Mouse (Mus musculus) hindlimb bud, embryonic 11.5 days (tissue): ENCODE data around the gene Meis1.
A peak's percentile ranks its signal among the peaks of the same experiment; 100 is the strongest.

ENCODE experiments used
- DNase-seq: peaks from one replicate; pipeline ENCODE4 v3.0.0-alpha.2; 2012; ENCODE audit warnings: low read depth, low spot score; ENCODE audit errors: extremely low spot score

Meis1 gene

DNA sequence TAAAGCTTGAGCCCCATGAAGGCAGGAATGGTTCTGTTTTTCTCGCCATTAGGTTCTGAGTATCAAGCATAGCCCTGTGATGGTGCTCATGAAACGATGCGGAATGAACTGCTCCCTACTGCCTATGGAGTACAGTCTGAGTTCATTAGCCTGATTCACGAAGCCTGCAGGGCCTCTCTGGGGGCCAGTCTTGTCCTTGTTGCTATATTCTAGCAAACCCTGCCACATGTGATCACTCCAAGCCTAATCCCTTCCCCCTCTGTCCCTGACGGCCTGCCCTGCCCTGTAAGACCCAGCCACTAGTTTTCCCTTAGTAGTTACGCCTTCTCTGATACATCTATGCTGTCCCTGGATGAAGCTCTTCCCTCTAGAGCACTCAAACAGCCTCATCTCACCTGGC is 26.0 kb downstream of the Meis1 start:
- DNase-seq: no peak

GRCm38 (mm10) chr11:18990244-18990677 is 28.5 kb downstream of the Meis1 start:
- no peak for DNase-seq

- DNase-seq: no peak
Measured at GRCm38 (mm10) chr11:18989669-18990243, 29.0 kb downstream of the Meis1 start.

DNA sequence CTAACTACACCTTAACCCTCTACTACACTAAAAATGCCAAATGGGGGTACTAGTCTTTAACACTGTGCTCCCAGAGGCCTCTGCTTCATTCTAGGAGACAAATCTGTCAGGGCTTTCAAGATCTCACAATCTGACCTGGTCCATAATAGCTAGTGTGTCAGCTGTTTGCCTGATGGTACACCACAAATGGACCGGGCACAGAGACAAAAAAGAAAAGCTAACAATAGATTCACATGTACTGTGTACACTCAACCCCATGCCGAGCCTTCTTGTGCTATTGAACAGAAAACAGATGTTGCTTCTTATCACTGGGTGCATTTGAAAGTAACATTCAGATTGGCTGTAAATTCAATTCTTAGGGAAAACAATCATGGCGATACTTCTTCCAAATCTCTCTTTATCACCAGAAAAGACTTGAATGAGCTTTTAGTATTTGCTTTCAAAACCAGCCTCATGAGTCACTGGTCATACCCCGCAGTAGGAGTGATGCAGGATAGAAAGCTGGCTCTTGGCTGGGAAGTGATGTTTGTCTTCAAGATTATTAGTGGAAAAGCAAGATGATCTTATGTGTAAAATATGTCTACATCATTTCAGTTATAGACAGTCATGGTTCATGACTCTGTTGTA is 30.0 kb downstream of the Meis1 start:
- no peak for DNase-seq

DNA sequence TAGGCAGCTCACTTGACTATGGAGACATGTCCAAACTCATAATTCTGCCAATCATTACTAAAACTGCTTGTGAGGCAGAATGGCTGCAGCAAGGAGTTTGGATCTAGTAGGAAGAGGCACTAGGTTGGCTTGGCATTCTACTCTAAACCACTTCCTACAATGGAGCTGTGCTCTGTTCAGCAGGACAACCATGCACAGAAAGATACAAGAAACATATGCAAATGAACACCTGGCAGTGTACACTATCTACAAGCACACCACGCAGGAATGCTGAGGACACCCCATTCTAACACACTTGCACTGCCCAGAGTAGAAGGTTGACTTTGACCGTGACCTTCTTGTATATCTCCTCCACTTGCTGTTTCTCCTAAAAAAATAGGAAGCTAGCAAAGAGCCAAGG is 35.0 kb downstream of the Meis1 start:
- DNase-seq: no peak

DNA sequence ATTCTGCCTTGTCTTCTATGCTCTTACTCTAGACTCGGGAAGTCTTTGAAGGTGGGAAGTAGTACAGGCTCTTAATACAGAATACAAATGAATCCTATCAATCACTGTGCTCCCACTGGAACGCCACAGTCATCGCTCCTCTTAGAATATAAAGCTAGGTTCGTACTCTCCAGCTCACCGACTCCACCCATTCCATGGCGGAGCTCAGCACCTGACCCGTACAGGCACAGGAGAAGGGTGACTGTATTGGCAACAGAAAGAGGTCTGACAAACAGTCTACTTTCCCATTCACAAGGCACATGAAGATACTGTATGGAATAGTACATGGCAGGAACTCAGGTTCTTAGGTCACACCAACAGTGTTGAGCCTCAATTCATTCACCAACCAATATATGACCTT is 35.5 kb downstream of the Meis1 start:
- no peak for DNase-seq

DNA sequence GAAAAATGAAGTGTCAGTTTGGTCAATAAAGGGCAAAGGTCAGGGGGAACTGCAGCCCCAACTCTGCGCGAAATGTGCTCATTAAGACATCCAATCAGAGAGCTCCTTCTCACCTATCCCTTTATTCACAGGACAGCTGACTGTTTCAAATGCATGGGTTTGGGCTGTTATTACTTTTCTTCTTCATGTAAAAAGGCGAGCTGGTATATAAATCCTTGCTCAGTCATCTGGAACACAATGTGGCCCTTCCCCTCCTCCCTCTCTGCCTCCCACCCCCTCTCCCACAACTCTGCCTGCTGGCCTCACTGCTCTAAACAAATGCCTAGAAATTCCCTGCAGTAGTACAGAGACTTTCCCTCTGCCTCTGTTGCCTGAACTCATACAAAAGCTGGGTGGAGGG is 36.5 kb downstream of the Meis1 start:
- DNase-seq: peak; percentile 33

- no peak for DNase-seq
Measured at GRCm38 (mm10) chr11:18981367-18981766, 37.4 kb downstream of the Meis1 start.

DNA sequence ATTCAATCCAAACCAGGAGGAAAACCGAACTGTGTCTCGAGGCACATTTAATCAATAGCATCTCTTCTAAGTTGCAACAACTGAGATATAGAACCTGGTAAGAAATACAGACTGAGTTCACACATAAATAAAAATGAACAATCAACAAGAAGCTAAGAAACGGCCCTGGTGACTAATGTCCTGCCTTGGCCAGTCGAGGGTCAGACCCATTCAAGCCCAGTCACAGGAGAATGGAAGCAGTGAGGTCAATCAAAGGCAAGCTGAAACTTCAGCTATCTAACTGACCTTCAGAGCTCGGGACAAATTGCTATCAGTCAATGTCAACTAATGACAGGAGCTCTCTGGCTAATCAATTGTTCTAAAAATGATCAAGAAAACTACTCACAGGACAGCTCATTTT is 38.2 kb downstream of the Meis1 start:
- DNase-seq: no peak

- no peak for DNase-seq
Measured at GRCm38 (mm10) chr11:18975087-18975486, 43.7 kb downstream of the Meis1 start.

- no peak for DNase-seq
Measured at GRCm38 (mm10) chr11:18973808-18974207, 45.0 kb downstream of the Meis1 start.

DNA sequence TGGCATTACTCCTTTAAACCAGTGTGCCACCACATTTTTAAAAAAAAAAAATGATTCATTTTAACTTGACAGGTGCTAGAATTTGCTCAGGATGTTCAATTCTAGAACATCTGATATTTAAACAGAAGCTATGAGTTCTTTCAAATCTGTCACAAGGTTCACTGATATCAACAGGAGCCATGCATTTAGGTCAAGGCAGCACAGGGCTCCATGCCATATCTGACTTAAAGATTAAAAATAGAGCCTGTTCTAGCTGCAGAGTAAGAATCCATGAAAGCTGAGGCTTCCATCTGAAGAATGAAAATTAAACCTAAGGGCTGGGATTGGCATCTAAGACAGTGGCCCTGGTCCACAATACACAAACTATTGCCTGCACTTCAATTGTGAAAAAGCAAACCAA is 45.8 kb downstream of the Meis1 start:
- DNase-seq: no peak

GRCm38 (mm10) chr11:18971551-18971950 is 47.2 kb downstream of the Meis1 start:
- DNase-seq: no peak

DNA sequence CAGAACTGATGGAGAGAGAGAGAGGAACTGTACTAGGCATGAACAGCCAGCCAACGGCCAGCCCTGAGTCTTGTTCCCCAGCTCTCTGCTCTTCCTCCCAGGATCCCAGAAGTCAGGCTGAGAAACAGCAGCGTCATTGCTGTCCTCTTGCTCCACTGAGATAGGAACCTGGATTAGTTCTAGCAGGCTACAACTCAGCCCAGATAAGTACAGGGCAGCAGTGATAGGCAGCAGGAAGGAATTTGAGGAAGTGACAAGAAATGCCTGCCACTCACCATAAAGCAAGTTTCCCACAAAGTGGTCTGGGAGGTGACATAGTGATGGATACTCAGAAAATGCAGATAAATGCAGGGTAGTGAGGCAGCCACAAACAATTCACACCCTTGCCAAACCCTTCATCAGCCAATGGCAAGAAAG is 48.9 kb downstream of the Meis1 start:
- DNase-seq: no peak

DNA sequence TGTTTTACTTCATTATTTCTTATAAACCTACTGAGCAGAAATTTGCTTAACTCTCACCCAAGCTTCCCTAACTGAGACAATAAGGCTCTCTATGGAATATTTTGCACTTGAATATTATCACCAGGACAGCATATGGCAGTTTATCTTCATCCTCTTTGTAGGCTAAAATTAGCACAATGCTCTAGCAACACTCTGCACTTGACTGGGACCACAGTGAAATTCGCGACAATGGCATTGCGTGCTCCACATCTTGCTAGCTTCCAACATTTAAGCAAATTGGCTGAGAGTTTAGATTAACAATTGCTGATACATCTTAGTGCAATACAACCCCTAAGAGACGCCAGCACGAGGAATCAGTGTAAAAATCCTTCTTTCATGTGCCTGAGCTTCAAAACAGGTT is 54.4 kb downstream of the Meis1 start:
- DNase-seq: no peak

- DNase-seq: no peak
Measured at GRCm38 (mm10) chr11:18963202-18964136, 55.3 kb downstream of the Meis1 start.

DNA sequence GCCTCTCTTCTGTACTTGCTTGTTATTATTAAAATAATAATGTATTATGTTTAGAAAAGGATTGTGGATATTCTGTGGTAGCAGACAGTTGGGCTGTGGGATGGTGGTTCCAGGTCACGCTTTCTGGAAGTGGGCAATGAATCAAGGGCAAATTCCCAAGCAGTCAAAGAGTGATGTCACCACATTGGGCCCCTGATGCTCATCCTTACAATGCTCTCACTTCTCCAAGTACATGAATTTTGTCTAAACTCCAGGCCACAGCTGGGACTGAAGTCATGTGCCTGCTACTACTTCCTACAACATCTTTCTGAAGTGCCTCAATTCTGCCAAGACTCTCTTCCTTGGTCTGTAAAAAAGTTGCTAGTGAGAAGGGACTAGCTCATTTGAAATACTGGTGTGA is 59.3 kb downstream of the Meis1 start:
- no peak for DNase-seq

DNA sequence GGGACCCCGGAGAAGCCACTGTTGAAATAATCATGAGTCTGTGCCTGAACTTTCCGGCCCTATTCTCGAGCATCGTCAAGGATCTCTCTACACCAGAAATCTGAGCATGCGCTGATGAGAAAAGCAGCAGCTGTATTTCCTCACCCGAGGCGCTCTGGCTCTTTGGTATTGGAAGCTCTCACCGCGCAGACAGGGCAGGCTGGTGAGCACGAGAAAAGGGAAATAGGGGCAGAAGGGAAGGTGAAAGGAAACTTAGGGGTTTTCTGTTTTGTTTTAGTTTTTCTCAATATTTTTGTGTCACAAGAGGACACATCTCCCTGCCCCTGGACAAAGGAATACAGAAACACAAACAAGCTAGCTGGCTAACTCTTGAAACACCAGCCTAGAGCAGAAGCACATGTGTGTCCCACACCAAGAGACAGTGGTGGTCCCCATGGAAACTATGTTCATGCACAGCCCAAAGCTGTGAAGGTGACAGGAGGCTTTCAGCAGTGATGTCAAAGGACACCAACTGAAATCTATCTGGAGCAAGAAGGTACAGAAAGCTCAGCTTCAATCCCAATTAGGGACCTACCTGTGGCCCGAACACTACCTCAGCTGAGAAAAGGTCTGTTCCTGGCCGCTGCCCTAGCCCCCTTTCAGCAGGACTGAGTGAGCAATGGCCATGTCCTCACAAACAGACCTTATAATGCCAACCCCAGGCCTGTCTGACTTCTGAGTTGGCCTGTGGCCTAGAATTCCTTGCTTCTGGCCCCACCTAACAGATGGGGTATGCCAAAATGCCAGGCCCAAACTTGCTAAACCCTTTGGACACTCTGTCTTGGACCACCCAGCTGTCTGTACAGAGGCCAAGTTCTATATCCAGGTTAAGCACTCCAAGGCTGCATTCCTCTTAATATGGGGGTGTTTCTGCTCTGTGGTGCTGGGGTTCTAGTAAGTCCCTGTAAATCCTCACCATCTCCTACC is 60.7 kb downstream of the Meis1 start:
- no peak for DNase-seq

- DNase-seq: no peak
Measured at GRCm38 (mm10) chr11:18957097-18957804, 61.5 kb downstream of the Meis1 start.

GRCm38 (mm10) chr11:18955969-18956368 is 62.8 kb downstream of the Meis1 start:
- DNase-seq: no peak
